Mouse (Mus musculus) cerebellum, postnatal 4 days (tissue): ENCODE data around the gene Tubb2b.
"Not testable (repeated sequence)": the region's sequence is repeated elsewhere in the genome, so short reads cannot be mapped to it uniquely, and the experiment has no call there.

Experiments used
- DNase-seq, 2 experiments: peaks; one replicate each; pipeline ENCODE4 v3.0.0; 2022; ENCODE audit warnings: low spot score in 2 of 2, mixed read lengths in 1 of 2

Tubb2b gene

DNA sequence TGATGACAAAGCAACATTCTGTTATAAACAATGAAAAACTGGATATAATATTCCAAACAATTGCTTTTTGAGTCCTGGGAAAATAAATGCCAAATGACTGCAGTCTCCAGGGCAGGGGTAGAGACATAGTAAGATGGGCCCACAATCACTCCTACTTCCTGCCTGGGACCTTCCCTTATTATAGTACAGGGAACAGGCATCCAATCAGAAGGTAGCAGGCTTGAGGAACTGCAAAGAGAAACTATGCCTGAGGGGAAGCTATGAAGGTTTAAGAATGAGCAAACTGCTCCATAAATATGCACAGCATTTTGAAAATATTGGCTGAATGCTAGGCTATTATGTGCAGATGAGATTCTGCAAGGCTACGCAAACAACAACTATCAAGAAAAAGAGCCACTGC is 23.3 kb downstream of the Tubb2b start:
- DNase-seq = no peak

DNA sequence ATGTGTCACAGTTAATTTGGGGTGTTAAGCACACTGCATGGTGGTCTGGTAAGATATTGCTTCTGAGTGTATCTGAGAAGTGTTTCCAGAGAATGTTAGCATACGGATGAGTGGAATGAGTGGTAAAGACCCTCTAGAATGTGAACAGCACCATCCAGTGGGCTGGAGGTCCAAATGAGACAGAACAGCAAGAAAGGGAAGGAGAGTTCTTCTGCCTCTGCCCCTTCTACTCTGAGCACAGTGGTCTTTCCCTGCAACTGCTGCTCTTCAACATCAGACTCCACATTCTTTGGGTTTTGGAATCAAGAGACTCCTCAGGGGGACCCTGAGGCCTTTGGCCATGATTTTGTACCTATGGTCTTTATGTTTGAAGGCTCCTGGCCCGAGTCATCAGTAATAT is 24.0 kb downstream of the Tubb2b start:
- DNase-seq = no peak

DNA sequence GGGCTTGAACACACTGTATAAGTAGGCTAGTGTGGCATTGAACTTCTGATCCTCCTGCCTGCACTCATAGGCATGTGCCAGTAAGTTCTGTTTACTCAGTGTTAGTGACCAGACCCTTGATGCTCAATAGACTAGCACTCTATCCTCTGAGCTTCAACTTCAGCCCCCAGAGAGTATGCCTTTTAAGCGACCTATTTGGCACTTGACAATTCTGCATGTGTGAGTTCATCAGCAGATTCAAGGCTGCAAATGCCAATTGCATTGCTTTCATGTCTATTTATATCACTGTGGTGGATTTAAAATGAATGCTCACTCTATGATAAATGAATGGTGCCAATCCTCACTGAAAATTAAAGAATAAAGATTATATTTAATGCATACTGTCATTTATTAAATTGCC is 24.9 kb downstream of the Tubb2b start:
- DNase-seq = no peak

DNA sequence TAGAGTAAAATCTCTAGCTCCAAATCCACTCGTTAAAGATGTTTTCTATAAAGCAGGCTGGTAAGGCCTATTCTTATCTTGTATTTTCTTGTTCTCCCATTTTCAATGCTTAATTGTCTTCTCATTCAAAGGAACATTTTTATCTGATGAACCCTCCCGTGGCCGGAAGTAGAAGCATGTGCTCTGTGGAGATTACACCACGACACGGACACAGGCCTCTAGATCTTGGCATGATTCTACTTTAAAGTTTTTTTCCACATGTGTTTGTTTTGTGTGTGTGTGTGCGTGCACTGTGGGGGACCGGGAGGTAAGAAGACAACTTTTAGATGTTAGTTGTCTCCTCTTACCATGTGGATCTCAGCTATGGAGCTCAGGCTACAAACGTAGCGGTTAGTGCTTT is 28.4 kb downstream of the Tubb2b start:
- no peak for DNase-seq

DNA sequence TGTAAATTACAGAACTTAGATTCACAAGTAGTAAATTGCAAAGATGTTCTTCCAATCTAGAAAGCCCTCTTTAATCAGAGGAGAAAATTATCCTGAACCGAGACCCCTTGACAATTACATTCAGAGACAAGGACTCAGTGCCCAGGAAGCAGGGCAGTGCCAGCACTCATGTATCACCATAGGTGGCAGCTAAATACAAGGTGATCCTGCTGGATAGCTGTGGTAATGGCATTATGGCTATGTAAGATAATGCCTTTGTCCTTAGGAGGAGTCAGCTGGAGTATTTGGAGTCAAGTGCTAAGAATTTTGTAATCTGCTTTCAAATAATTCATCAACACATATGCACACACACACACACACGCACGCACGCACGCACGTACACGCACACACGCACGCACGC is 29.0 kb downstream of the Tubb2b start:
- DNase-seq = no peak

DNA sequence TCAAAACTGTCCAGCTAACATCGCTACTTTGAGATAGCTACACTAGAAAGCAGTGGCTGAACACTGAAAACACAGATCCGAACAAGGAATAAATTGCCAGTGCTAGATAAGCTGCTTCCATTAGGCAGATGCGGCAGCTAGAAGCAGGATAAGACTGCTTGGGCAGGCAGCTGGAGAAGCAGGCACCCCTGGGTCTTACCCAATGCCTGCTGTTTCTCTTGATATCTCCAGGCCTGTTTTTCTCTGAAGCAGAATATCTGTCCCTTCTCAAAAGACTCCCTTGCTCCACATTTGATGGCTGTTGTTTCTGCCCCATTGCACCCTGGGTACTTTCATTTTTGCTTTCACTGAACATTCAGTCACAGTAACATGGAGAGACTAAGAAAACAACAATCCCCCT is 29.5 kb downstream of the Tubb2b start:
- no peak for DNase-seq

DNA sequence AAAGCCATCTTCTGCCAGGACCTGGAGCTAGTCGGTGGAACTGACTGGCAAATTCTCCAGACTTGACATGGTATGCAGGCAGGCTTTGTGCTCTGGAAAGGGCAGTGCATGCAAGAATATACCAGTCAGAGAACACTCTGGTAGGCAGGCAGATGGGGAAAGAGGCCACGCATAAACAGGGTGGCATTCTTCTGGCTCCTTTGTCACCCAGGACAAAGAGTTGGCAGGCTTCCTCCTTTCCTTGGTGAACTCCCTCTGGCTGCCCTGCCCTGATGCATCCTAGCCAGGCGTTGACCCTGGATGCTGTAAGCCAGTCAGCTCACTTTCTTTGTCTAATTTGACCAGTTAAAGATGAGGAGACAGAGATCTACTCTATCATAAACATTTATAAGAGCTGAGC is 33.2 kb downstream of the Tubb2b start:
- no peak for DNase-seq

DNA sequence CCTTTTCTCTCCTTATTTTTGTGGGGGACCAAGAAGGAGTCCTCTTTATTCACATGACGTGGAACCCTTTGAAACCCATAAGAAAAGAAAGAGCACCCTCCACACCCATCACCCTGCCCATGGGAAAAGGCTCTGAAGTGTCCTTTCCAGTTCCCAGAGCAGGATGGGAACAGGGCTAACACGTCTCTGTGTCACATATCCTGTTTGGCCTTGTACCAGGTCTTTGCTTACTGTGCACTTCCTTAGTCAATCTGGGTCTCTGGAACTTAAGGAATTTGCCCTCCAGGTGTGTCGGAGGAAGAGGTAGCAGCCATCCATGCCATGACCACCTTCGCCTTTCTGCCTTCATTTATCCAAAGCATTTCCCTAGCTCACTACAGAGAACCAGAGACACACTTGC is 33.8 kb downstream of the Tubb2b start:
- no peak for DNase-seq

DNA sequence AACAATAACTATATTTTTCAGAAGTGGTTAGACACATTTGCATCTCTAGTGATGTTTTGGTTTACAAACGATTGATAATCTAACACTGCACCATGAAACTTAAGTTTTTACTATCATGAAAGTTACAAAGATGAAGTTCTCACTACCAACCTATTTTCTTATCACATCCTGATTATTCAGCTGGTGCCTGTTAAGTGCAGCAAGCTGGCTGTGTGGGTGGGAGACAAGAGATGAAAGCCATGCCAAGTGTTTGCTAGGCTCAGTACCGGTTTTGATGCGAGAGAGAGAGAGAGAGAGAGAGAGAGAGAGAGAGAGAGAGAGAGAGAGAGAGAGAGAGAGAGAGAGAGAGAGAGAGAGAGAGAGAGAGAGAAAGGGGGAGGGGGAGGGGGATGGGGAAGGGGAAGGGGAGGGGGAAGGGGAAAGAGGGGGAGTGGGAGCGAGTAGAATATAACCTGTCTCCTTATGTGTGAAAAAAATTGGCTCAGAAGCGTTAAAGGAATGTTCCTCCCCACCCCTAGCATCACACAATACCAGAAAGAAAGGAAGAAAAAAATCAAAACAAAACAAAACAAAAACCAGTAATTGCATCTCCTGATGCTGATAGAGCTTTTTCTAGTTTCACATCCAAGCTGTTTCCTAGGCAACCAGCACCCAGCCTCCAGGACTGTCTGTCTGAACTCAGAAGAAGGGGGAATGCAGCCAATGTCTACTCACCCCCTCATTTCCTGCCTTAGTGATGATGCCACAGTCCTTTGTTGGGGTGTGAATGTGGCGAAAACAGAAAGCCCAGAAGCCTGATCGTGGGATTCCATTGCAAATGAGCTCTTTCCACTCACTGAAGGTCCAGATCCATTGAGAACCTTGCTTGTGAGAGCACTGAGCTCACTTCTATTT is 34.5 kb downstream of the Tubb2b start:
- DNase-seq = peak in 1 of 2 experiments; percentile 32

DNA sequence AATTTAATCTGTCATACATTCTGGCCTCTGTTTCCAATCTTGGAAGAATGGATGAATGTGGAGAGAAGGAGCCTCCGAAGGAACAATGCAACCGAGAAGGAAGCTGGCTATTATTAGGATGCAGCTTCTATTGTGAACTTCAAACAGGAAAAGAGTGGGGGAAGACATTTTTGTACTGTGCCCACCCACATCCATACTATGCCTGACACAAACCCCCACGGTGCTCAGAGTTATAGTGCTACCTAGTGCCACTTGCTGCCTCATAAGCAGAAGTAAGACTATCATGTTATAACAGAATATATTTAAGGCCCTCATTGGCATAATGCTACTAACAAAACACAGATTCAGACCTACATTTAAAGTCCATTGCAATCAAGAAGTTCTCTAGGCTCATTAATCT is 40.9 kb downstream of the Tubb2b start:
- no peak for DNase-seq

DNA sequence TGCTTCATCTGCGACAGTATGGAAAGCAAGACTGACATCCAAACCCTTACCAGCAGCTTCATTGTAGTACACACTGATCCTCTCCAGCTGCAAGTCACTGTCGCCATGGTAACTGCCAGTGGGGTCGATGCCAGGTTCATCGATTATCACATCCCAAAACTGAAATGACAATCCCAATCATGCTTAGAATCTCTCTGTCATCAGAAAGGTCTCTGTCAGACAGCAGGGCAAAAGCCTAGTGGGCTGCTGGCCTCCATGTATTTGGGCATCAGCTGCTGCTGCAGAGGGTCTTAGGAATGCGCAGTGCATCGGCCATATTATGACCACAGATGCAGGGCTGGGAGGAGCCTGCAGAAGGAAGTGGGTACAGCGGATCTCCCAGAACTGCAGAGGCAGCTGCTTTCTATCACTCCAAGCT is 41.4 kb downstream of the Tubb2b start:
- DNase-seq = no peak

DNA sequence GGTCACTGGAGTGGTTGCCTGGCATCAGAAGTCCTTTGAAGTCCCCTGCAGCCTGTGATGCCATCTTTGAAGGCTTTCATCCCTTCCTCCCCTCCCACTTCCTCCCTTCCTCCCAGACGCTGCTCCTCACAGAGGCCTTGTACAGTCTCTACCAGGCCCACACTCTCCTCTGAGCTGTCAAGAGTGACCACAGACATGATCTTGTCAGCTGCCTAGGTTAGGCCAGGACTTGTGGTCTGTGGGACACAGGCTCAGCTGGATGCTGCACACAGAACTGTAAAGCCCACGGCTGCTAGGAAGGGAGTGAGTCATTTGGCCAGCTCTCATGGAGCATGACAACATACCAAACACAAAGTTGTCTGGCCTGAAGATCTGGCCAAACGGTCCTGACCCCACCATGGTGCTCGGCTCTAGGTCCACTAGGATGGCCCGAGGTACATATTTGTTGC is 42.0 kb downstream of the Tubb2b start:
- not testable (repeated sequence) for DNase-seq

DNA sequence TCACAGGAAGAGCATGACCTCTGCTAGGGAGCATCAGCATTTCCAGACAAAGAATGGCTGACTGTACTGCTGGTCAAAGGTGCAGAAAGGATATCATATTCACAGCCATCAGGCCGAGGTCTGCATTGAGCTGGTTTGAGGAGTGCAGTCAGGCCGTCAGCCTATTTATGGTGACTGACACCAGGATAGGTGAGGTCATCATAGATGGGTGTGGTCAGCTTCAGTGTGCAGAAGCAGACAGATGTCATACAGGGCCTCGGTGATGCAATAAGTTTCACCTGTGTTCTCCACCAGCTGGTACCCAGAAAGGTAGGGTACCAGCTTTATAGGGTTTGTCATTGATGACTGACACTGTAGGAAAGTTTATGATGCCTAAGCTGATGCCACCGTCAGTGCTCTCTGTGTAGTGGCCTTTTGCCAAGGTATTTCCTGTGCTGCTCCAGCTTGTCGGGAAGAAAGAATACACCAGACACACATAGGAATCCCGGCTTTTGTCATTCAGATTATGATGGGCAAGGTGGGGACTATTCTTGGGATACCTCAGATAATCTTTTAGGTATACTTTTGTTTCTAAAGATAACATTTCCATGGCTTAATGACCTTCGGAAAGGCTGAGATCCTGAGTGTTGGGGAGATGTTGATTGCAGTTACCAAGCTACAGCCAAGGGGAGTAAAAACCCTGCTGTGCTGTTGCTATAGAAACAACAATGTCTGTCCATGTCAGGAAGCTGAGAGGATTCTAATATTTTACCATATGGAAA is 43.0 kb downstream of the Tubb2b start:
- DNase-seq = no peak

DNA sequence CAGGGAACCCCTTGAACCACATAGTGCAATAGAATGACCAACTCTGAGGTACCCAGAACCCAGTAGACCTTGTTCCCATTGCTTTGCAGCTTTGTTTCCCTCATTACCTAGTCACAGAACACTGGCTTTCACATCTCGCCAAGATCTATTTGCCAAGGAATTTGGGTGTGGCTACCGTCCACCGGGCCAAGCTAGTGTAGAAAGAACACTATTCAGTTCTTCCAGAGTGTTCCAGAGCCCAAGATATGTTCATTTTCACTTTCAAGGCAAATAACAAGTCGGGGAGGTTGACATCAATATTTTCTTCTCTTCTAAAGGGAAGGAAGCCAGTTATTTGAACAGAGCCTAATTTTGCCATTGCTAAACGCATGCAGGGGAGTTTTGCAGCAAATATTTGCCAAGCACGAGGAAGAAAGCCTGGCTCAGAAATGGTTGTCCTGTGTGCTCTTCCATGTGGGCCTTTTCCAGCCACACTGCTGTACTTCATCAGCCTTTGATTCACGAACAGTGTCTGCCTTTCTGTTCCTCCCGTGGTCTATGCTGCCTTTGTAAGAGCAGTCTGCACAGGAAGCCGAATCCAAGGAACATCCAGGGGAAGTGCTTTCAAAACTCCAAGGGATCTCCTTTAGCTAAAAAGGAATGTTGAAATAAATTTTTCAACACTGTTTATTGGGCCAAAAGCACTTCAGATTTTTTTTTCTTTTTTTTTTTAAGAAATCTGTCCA is 46.1 kb downstream of the Tubb2b start:
- DNase-seq = no peak

DNA sequence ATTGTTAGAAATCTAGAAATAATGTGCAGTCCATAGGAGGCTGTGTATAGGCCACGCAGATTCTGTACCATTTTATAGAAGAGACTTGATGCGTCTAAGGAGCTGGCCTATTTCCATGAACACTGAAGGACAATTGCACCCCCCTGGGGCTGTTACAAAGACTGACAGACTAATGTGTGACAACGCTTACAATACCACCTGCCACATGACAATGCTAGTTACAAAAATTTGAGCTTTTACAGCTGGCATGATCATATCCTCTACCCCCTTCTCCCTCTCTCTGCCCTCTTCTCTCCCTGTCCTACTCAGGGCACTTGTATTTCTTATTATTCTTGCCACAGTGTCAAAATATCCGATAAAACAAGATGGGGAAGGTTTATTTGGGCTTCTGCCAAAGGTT is 48.3 kb downstream of the Tubb2b start:
- DNase-seq = no peak

DNA sequence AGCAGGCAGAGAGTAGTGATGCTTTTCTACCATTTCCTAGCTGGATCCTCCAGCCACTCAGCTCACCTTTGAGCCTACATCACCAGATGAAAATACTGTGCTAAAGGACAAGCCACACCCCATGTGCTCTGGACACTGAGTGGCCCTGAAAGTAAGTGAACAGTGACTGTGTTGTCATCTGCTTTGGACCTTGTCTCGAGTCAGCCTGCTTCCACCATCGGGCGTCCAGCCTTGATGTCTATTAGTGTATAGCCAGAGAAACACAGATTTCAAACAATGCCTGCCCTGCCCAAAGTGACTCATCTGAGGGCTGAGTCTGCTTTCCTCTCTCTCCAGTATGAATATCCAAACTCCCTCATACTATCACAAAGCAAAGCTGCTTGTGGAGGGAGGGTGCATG is 50.5 kb downstream of the Tubb2b start:
- no peak for DNase-seq

DNA sequence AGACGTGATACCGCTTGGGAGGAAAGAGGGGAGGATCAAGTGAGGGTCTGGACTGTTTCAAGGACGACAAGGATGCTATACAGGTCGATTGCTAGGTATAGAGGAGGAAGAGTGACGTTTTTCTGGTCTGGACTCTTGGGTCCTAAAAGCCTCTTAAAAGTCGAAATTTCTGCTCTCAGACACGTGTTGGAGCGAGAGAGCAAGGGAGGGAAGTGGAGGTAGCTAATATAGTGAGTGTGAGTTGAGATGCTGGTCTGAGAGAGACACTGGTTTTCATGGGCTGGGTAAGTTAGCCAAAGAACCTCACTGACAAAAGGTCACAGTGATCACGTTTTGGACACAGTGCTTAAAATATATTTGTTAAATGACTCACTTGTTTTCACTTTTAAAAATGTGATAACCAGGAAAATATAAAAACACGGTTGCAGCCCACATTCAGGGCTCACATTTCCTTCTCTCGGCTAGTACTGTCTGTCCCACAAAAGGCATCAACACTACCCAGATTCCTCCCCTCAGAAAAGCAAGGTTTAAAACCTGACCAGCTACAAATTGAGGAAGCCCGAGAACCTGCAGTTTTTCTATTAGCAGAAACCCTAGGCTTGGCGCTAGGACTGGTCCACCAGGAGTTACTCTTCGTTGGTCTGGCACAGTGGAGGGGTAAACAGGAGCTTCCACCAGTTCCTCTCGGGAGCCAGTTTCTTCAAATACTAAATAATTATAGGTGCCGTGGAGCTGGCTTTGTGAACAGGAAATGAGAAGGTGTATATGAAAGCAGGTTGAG is 51.6 kb downstream of the Tubb2b start:
- DNase-seq = no peak

DNA sequence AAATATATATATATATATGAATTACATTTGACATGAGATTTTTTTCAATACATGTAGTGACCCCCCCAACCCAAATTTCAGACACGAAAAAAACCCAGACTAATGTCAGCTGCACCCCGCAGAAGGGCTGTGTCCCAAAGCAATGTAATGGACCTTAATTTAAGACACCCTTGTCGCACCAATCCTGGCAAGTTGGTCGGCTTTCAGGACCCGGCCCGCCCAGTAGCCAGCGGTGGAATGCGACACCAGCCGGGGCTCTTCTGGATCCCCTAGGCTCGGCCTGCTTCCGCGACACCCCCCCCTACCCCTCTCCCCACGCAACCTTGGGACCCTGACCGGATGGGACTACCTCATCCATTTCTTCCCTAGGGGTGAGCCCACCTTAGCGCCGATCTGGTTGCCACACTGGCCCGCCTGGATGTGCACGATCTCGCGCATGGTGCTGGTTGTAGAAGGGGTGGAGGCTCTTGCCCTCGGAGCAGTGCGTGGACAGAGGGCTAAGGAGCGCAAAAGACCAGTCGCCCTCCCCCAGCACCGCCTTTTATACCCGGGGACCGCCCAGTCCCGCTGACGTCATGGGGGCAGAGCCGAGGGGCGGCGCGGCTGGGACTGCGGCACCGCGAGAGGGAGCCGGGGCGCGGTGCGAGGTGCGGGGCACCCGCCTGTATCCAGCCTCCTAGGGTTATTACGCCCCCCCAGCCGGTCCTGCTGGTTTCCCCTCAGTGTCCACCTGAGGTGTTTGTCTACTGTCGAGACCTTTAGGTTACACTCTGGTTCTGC is 52.6 kb downstream of the Tubb2b start, which contains the start of gene Tubb2a:
Tubb2a (minus strand) TSS at position 516 of the 780 bp plus-strand sequence.
- DNase-seq = peak; percentile 88 to 93
